Mouse (Mus musculus) G1E (cell line): ENCODE measurements around the gene 4930568D16Rik. TPM values are rescaled to one million over a fixed set of nuclear protein-coding genes. Genes with fewer than 3 reads are reported as not detected.

Source experiments
- ATAC-seq: 2 replicates; pipeline ENCODE4 v1.8.0; 2016; ENCODE audit warnings: mild to moderate bottlenecking; ENCODE audit not compliant: insufficient number of reproducible peaks, poor library complexity, low FRiP score, severe bottlenecking; ENCODE audit errors: extremely low read depth
- DNase-seq: peaks from one replicate; pipeline ENCODE4 v3.0.0; 2012; ENCODE audit warnings: low spot score
- H3K27me3 ChIP-seq: 2 replicates; pipeline ENCODE4 v1.6.1; 2012; ENCODE audit warnings: mild to moderate bottlenecking, low read length, inconsistent platforms; ENCODE audit not compliant: insufficient read depth
- H3K36me3 ChIP-seq: replicated peaks from 2 replicates; pipeline ENCODE3; 2012; ENCODE audit warnings: mild to moderate bottlenecking, inconsistent platforms
- H3K4me1 ChIP-seq: 2 replicates; pipeline ENCODE4 v1.6.1; 2012; ENCODE audit warnings: low read depth, low read length, inconsistent platforms, mixed read lengths; ENCODE audit not compliant: insufficient read depth
- H3K4me3 ChIP-seq: 2 replicates; pipeline ENCODE4 v1.5.1; 2012; ENCODE audit warnings: low read depth, mild to moderate bottlenecking, inconsistent platforms, low read length, moderate library complexity, mixed read lengths
- H3K9me3 ChIP-seq: replicated peaks from 2 replicates; pipeline ENCODE4 v1.6.1; 2012; ENCODE audit warnings: inconsistent platforms
- CTCF ChIP-seq: IDR thresholded peaks from 2 replicates; pipeline ENCODE4 v1.5.1; 2012; ENCODE audit warnings: low read depth, low read length, inconsistent platforms, mixed read lengths
- GATA1 ChIP-seq: IDR thresholded peaks from 2 replicates; pipeline ENCODE4 v1.6.1; 2012; ENCODE audit warnings: borderline replicate concordance, low read length, inconsistent platforms, mixed read lengths
- GATA2 ChIP-seq: IDR thresholded peaks from 2 replicates; pipeline ENCODE4 v1.6.1; 2012; ENCODE audit warnings: low read depth, low read length, inconsistent platforms, borderline replicate concordance
- POLR2AphosphoS5 ChIP-seq: IDR thresholded peaks from 2 replicates; pipeline ENCODE4 v1.6.1; 2012; ENCODE audit warnings: low read depth, low read length, inconsistent platforms; ENCODE audit not compliant: insufficient replicate concordance
- TAL1 ChIP-seq: conservative IDR thresholded peaks from 2 replicates; pipeline ENCODE4 v1.6.1; 2012; ENCODE audit warnings: low read depth, low read length, inconsistent platforms, mixed read lengths
- polyA plus RNA-seq: library from polyadenylated mRNA; stranded (reverse); fragments of >175 nt; gene quantifications from 2 replicates; pipeline ENCODE4 v1.2.3, GENCODE M21; 2012
- total RNA-seq, 2 experiments: library from RNA; stranded (forward) in 1 of 2; stranded (reverse) in 1 of 2; fragments of 200-1000 nt in 1 of 2; fragments of >200 nt in 1 of 2; fragmentation: Nextera tagmentation in 1 of 2; gene quantifications; 2 replicates each; pipeline ENCODE4 v1.2.3; 2014 to 2017

Gene 4930568D16Rik
- total and polyA plus RNA-seq, 3 experiments, result 0.11 TPM; not detected in 2

GRCm38 (mm10) chr2:35320399-35320798 is 47.1 kb downstream of the 4930568D16Rik start:
- Histone ChIP-seq H3K4me1 (peaks cover 9% of the 10 kb centered on the region), H3K4me3 (no peak overlapping the region), H3K9me3 (no peaks in the 10 kb centered on the region), H3K36me3 (peaks cover 86% of the 10 kb centered on the region), H3K27me3 (no peaks in the 10 kb centered on the region)
- TF ChIP-seq POLR2AphosphoS5, result no peak
- no peak for TF ChIP-seq GATA1
- TF ChIP-seq GATA2, result no peak
- TF ChIP-seq CTCF, result no peak
- no peak for TF ChIP-seq TAL1
- ATAC-seq (no peak), DNase-seq (no peak)

GRCm38 (mm10) chr2:35318405-35318804 is 49.1 kb downstream of the 4930568D16Rik start:
- TF ChIP-seq TAL1 (no peak), POLR2AphosphoS5 (no peak), CTCF (no peak), GATA2 (no peak), GATA1 (no peak)

GRCm38 (mm10) chr2:35317604-35318003 is 49.9 kb downstream of the 4930568D16Rik start:
- Histone ChIP-seq H3K36me3 (peaks cover 69% of the 10 kb centered on the region), H3K4me3 (no peak overlapping the region), H3K27me3 (no peaks in the 10 kb centered on the region), H3K4me1 (peaks cover 9% of the 10 kb centered on the region), H3K9me3 (no peaks in the 10 kb centered on the region)
- TF ChIP-seq GATA1 (no peak), GATA2 (no peak), CTCF (no peak), POLR2AphosphoS5 (no peak), TAL1 (no peak)
- DNase-seq, result no peak
- peak; percentile 15; the same call in 1 of the 2 replicates for ATAC-seq

More at GRCm38 (mm10) chr2:35318405-35318804, 49.1 kb downstream of the 4930568D16Rik start:
- DNase-seq (no peak), ATAC-seq (no peak)
- Histone ChIP-seq H3K4me1 (peaks cover 9% of the 10 kb centered on the region), H3K36me3 (peaks cover 75% of the 10 kb centered on the region), H3K27me3 (no peaks in the 10 kb centered on the region), H3K4me3 (no peak overlapping the region), H3K9me3 (no peaks in the 10 kb centered on the region)

- ATAC-seq (no peak), DNase-seq (no peak)
- Histone ChIP-seq H3K4me3 (no peak overlapping the region), H3K4me1 (peaks cover 5% of the 10 kb centered on the region; the same call in 1 of the 2 replicates), H3K36me3 (peaks cover 36% of the 10 kb centered on the region), H3K27me3 (peaks cover 22% of the 10 kb centered on the region), H3K9me3 (no peaks in the 10 kb centered on the region)
- TF ChIP-seq GATA1, result no peak
- TF ChIP-seq GATA2, result no peak
- no peak for TF ChIP-seq CTCF
- no peak for TF ChIP-seq POLR2AphosphoS5
- no peak for TF ChIP-seq TAL1
Observed at GRCm38 (mm10) chr2:35314300-35314699, 53.2 kb downstream of the 4930568D16Rik start.

- peaks cover 45% of the 10 kb centered on the region for H3K27me3 ChIP-seq
- H3K36me3 ChIP-seq, result peaks cover 2% of the 10 kb centered on the region
- H3K9me3 ChIP-seq, result no peaks in the 10 kb centered on the region
- H3K4me3 ChIP-seq, result no peak overlapping the region
- TF ChIP-seq POLR2AphosphoS5, result no peak
- no peak for TF ChIP-seq GATA2
- no peak for TF ChIP-seq TAL1
- no peak for TF ChIP-seq GATA1
- TF ChIP-seq CTCF, result no peak
- DNase-seq, result no peak
- no peaks in the 10 kb centered on the region for H3K4me1 ChIP-seq
- ATAC-seq, result no peak
Observed at GRCm38 (mm10) chr2:35309906-35310493, 57.5 kb downstream of the 4930568D16Rik start.

GRCm38 (mm10) chr2:35308166-35308565 is 59.4 kb downstream of the 4930568D16Rik start:
- H3K4me1 ChIP-seq, result no peaks in the 10 kb centered on the region; the same call in 1 of the 2 replicates
- H3K4me3 ChIP-seq, result no peak overlapping the region
- TF ChIP-seq GATA1 (no peak), GATA2 (no peak), CTCF (no peak), POLR2AphosphoS5 (no peak), TAL1 (no peak)
- no peak for ATAC-seq
- H3K9me3 ChIP-seq, result no peaks in the 10 kb centered on the region
- H3K27me3 ChIP-seq, result peaks cover 61% of the 10 kb centered on the region
- H3K36me3 ChIP-seq, result no peaks in the 10 kb centered on the region
- no peak for DNase-seq

Other genes starting within 250 kb of the 4930568D16Rik start
- 186 and 192 TPM in 2 replicates for gene Rab14, start 166.6 kb downstream of the 4930568D16Rik start, total RNA-seq (2014; fragmentation: Nextera tagmentation)
- gene Rab14, start 166.6 kb downstream of the 4930568D16Rik start, total RNA-seq (2017), result 121 and 127 TPM in 2 replicates
- 1,231 and 1,479 TPM in 2 replicates for gene Rab14, start 166.6 kb downstream of the 4930568D16Rik start, polyA plus RNA-seq
- gene Gsn, start 111.3 kb downstream of the 4930568D16Rik start, total RNA-seq (2014; fragmentation: Nextera tagmentation), result 6.0 and 11.1 TPM in 2 replicates
- 22.3 and 24.5 TPM in 2 replicates for gene Gsn, start 111.3 kb downstream of the 4930568D16Rik start, total RNA-seq (2017)
- 14.8 and 18.3 TPM in 2 replicates for gene Gsn, start 111.3 kb downstream of the 4930568D16Rik start, polyA plus RNA-seq
- gene Stom, start 30.8 kb downstream of the 4930568D16Rik start, total RNA-seq (2014; fragmentation: Nextera tagmentation), result 11.1 and 51.4 TPM in 2 replicates
- gene Stom, start 30.8 kb downstream of the 4930568D16Rik start, total RNA-seq (2017), result 12.3 and 13.7 TPM in 2 replicates
- gene Stom, start 30.8 kb downstream of the 4930568D16Rik start, polyA plus RNA-seq, result 3.1 and 3.4 TPM in 2 replicates
- gene 4930402F06Rik, start 29.4 kb upstream of the 4930568D16Rik start, total RNA-seq (2014; fragmentation: Nextera tagmentation), result not detected in 2 replicates
- 0.12 TPM in 1 of 2 replicates, not detected in the other for gene 4930402F06Rik, start 29.4 kb upstream of the 4930568D16Rik start, total RNA-seq (2017)
- gene 4930402F06Rik, start 29.4 kb upstream of the 4930568D16Rik start, polyA plus RNA-seq, result not detected in 2 replicates
- 52.1 and 58.2 TPM in 2 replicates for gene Ggta1, start 95.5 kb upstream of the 4930568D16Rik start, total RNA-seq (2014; fragmentation: Nextera tagmentation)
- 22.2 and 27.2 TPM in 2 replicates for gene Ggta1, start 95.5 kb upstream of the 4930568D16Rik start, total RNA-seq (2017)
- 10.7 and 13.2 TPM in 2 replicates for gene Ggta1, start 95.5 kb upstream of the 4930568D16Rik start, polyA plus RNA-seq
- 2.2 TPM in 1 of 2 replicates, not detected in the other for gene Dab2ip, start 190.5 kb upstream of the 4930568D16Rik start, total RNA-seq (2014; fragmentation: Nextera tagmentation)
- 0.16 and 0.29 TPM in 2 replicates for gene Dab2ip, start 190.5 kb upstream of the 4930568D16Rik start, total RNA-seq (2017)
- 0.02 TPM in 2 replicates for gene Dab2ip, start 190.5 kb upstream of the 4930568D16Rik start, polyA plus RNA-seq